Mouse (Mus musculus): ENCODE data around the gene Gm20518. TPM values are rescaled to one million over a fixed set of nuclear protein-coding genes. Genes with fewer than 3 reads are reported as not detected.

Gm20518 gene
- total and polyA plus RNA-seq, 3 experiments = 0.09 to 1.0 (median 0.75) TPM

DNA sequence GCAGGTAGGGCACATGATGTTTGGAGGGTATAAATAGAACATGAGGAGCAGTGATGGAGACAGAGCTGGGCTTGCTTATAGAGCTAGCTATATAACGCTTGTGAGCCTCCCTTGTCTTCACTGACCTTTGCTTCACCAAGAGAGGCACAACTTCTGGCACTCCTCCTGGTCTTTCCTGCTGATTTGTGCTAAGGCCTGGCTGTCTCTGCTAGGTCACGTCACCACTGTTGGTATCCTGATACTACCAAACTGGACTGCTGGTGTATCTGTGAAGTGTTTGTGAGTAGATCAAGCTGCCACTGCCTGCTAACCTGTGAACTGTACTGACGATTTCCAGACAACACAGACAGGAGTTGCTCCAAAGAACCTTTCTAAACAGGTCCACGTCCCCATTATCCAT, 16.3 kb downstream of the Gm20518 start:
- no peak for ATAC-seq (ENCODE audit: extremely low read depth, insufficient number of reproducible peaks, low FRiP score, poor library complexity, severe bottlenecking)
- DNase-seq (ENCODE audit: low spot score) = no peak
- Histone ChIP-seq H3K27me3 (ENCODE audit: insufficient read depth, low read length) (no peaks in the 10 kb centered on the region), H3K4me3 (ENCODE audit: low read depth, low read length) (no peak overlapping the region), H3K36me3 (replicated peaks) (peaks cover 73% of the 10 kb centered on the region), H3K9me3 (replicated peaks) (peaks cover 6% of the 10 kb centered on the region), H3K4me1 (ENCODE audit: insufficient read depth, low read depth, low read length) (peaks cover 52% of the 10 kb centered on the region)
- TF ChIP-seq GATA1 (IDR thresholded peaks at IDR 0.05; ENCODE audit: borderline replicate concordance, low read length) (no peak), CTCF (IDR thresholded peaks at IDR 0.05; ENCODE audit: low read depth, low read length) (no peak), TAL1 (conservative IDR thresholded peaks at IDR 0.05; ENCODE audit: low read depth, low read length) (no peak), GATA2 (IDR thresholded peaks at IDR 0.05; ENCODE audit: borderline replicate concordance, low read depth, low read length) (no peak), POLR2AphosphoS5 (IDR thresholded peaks at IDR 0.05; ENCODE audit: insufficient replicate concordance, low read depth, low read length) (no peak)

DNA sequence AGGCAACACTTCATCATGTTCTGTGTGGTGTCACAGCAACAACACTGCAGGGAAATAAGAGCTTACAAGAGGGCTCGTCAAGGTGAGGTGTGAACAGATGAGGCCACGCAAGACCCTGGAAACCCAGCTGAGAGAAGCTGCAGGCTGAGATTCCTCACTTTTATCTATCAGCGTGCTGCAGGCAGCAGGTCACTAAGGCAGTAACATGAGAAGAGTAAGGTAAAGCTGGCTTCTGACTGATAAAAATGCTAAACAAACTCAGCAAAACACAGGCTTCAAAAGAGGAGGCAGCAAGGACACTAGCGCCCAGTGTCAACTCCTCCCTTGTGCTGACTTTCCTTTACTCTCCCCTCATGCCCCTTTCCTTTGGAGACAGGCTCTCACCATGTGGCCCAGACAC, 18.5 kb downstream of the Gm20518 start:
- H3K4me3 ChIP-seq (ENCODE audit: low read depth, low read length) = peak overlapping the region; percentile 43; the same call in 1 of the 2 replicates
- TF ChIP-seq GATA1 (IDR thresholded peaks at IDR 0.05; ENCODE audit: borderline replicate concordance, low read length) (no peak), GATA2 (IDR thresholded peaks at IDR 0.05; ENCODE audit: borderline replicate concordance, low read depth, low read length) (no peak), POLR2AphosphoS5 (IDR thresholded peaks at IDR 0.05; ENCODE audit: insufficient replicate concordance, low read depth, low read length) (no peak), CTCF (IDR thresholded peaks at IDR 0.05; ENCODE audit: low read depth, low read length) (no peak), TAL1 (conservative IDR thresholded peaks at IDR 0.05; ENCODE audit: low read depth, low read length) (peak; percentile 75)
- H3K36me3 ChIP-seq (replicated peaks) = peaks cover 73% of the 10 kb centered on the region
- H3K27me3 ChIP-seq (ENCODE audit: insufficient read depth, low read length) = no peaks in the 10 kb centered on the region
- H3K4me1 ChIP-seq (ENCODE audit: insufficient read depth, low read depth, low read length) = peaks cover 67% of the 10 kb centered on the region
- H3K9me3 ChIP-seq (replicated peaks) = no peaks in the 10 kb centered on the region
- no peak for DNase-seq (ENCODE audit: low spot score)
- peak; percentile 47 for ATAC-seq (ENCODE audit: extremely low read depth, insufficient number of reproducible peaks, low FRiP score, poor library complexity, severe bottlenecking)

DNA sequence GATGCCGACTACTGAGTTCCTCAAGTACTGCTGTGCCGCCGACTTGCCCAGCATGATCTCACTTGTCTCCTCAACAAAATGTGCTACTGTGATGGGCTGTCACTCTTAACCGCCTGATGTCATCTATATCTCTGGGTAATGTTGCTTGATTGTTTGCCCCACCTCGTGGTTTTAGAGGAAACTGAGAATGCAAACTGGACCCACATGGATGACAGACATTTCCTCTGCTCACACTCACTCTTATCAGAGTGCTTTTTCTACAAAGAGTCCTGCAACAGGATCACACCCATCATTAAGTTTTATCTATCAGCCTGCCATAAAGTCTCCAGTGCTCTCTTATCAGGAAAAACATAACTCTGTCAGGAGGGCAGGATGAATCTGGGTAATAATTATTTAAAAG, 20.2 kb downstream of the Gm20518 start:
- Histone ChIP-seq H3K9me3 (replicated peaks) (no peaks in the 10 kb centered on the region), H3K27me3 (ENCODE audit: insufficient read depth, low read length) (no peaks in the 10 kb centered on the region), H3K36me3 (replicated peaks) (peaks cover 74% of the 10 kb centered on the region), H3K4me3 (ENCODE audit: low read depth, low read length) (no peak overlapping the region), H3K4me1 (ENCODE audit: insufficient read depth, low read depth, low read length) (peaks cover 65% of the 10 kb centered on the region)
- DNase-seq (ENCODE audit: low spot score) (peak; percentile 39), ATAC-seq (ENCODE audit: extremely low read depth, insufficient number of reproducible peaks, low FRiP score, poor library complexity, severe bottlenecking) (peak; percentile 83)
- TF ChIP-seq POLR2AphosphoS5 (IDR thresholded peaks at IDR 0.05; ENCODE audit: insufficient replicate concordance, low read depth, low read length) = no peak
- peak; percentile 56 for TF ChIP-seq TAL1 (conservative IDR thresholded peaks at IDR 0.05; ENCODE audit: low read depth, low read length)

DNA sequence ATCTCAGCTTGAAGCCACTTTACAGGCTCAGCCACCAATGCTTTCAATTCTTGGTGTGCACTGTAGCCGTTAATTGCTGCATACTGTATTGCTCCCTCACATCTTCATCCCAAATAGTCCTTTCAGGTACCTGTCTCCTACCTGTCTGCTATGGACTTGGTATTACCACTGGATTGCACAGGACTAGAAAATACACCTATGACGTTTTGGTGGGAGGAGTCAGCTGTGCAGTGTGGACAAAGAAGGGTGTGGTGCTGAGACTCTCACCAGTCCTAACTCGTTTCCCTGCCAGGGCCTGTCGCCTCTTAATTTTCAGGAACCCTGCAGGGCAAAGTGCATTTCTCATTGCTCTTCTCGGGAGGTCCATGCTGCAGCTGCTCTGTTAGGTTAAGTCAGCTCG, 25.7 kb downstream of the Gm20518 start:
- peaks cover 81% of the 10 kb centered on the region for H3K36me3 ChIP-seq (replicated peaks)

DNA sequence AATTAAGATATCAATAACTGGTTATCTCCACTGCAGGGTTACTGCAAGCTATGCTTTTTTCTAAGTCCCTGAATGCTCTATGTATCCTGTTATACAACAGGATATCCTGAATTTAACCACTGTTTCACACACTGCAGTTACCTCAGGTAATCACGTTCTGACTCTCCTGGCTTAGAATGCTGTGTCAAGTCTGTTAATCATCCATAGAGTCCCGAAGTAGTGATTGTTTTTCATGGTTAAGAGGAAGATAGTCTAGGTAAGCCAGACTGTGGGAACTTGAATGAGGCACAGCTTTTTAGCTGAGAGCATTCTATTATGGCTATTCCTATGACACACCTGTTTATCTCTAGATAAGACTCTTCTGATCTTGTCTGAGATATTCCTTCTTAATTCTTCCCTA, 26.2 kb downstream of the Gm20518 start:
- Histone ChIP-seq H3K27me3 (ENCODE audit: insufficient read depth, low read length) (no peaks in the 10 kb centered on the region), H3K36me3 (replicated peaks) (peaks cover 81% of the 10 kb centered on the region), H3K4me1 (ENCODE audit: insufficient read depth, low read depth, low read length) (peaks cover 25% of the 10 kb centered on the region), H3K4me3 (ENCODE audit: low read depth, low read length) (no peak overlapping the region), H3K9me3 (replicated peaks) (no peaks in the 10 kb centered on the region)
- no peak for ATAC-seq (ENCODE audit: extremely low read depth, insufficient number of reproducible peaks, low FRiP score, poor library complexity, severe bottlenecking)
- no peak for TF ChIP-seq GATA1 (IDR thresholded peaks at IDR 0.05; ENCODE audit: borderline replicate concordance, low read length)
- TF ChIP-seq POLR2AphosphoS5 (IDR thresholded peaks at IDR 0.05; ENCODE audit: insufficient replicate concordance, low read depth, low read length) = no peak
- no peak for TF ChIP-seq TAL1 (conservative IDR thresholded peaks at IDR 0.05; ENCODE audit: low read depth, low read length)
- TF ChIP-seq CTCF (IDR thresholded peaks at IDR 0.05; ENCODE audit: low read depth, low read length) = no peak
- TF ChIP-seq GATA2 (IDR thresholded peaks at IDR 0.05; ENCODE audit: borderline replicate concordance, low read depth, low read length) = no peak
- DNase-seq (ENCODE audit: low spot score) = no peak

More for the DNA sequence above, 25.7 kb downstream of the Gm20518 start:
- H3K4me1 ChIP-seq (ENCODE audit: insufficient read depth, low read depth, low read length) = peaks cover 29% of the 10 kb centered on the region
- H3K27me3 ChIP-seq (ENCODE audit: insufficient read depth, low read length) = no peaks in the 10 kb centered on the region
- H3K9me3 ChIP-seq (replicated peaks) = no peaks in the 10 kb centered on the region
- ATAC-seq (ENCODE audit: extremely low read depth, insufficient number of reproducible peaks, low FRiP score, poor library complexity, severe bottlenecking) (no peak), DNase-seq (ENCODE audit: low spot score) (no peak)
- no peak overlapping the region for H3K4me3 ChIP-seq (ENCODE audit: low read depth, low read length)
- TF ChIP-seq GATA1 (IDR thresholded peaks at IDR 0.05; ENCODE audit: borderline replicate concordance, low read length) = no peak
- TF ChIP-seq TAL1 (conservative IDR thresholded peaks at IDR 0.05; ENCODE audit: low read depth, low read length) = no peak
- TF ChIP-seq GATA2 (IDR thresholded peaks at IDR 0.05; ENCODE audit: borderline replicate concordance, low read depth, low read length) = no peak
- no peak for TF ChIP-seq CTCF (IDR thresholded peaks at IDR 0.05; ENCODE audit: low read depth, low read length)
- no peak for TF ChIP-seq POLR2AphosphoS5 (IDR thresholded peaks at IDR 0.05; ENCODE audit: insufficient replicate concordance, low read depth, low read length)

DNA sequence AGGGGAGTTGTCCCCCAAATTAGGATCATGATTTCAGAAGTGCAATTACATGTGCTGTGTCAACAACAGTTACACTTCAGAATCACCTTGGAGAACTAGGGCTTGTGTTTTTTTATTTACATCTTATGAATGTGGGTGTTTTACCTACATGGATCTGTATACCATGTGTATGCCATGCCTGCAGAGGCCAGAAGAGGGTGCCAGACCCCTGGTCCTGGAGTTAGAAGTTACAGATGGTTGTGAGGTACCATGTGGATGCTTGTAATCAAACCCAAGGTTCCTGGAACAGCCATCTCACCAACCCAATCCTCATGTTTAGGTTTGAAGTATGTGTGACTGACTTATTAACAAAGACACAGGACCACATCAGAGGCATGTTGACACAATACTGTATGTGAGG, 32.9 kb downstream of the Gm20518 start:
- H3K36me3 ChIP-seq (replicated peaks) = peaks cover 88% of the 10 kb centered on the region
- TF ChIP-seq CTCF (IDR thresholded peaks at IDR 0.05; ENCODE audit: low read depth, low read length) (0 out of 2 replicates have a peak, but pooled peaks have one; percentile 21), POLR2AphosphoS5 (IDR thresholded peaks at IDR 0.05; ENCODE audit: insufficient replicate concordance, low read depth, low read length) (no peak)
- peaks cover 3% of the 10 kb centered on the region; the same call in 1 of the 2 replicates for H3K4me1 ChIP-seq (ENCODE audit: insufficient read depth, low read depth, low read length)
- H3K9me3 ChIP-seq (replicated peaks) = no peaks in the 10 kb centered on the region
- H3K27me3 ChIP-seq (ENCODE audit: insufficient read depth, low read length) = no peaks in the 10 kb centered on the region
- DNase-seq (ENCODE audit: low spot score) (no peak), ATAC-seq (ENCODE audit: extremely low read depth, insufficient number of reproducible peaks, low FRiP score, poor library complexity, severe bottlenecking) (0 out of 2 replicates have a peak, but pooled peaks have one; percentile 40)
- no peak overlapping the region for H3K4me3 ChIP-seq (ENCODE audit: low read depth, low read length)

DNA sequence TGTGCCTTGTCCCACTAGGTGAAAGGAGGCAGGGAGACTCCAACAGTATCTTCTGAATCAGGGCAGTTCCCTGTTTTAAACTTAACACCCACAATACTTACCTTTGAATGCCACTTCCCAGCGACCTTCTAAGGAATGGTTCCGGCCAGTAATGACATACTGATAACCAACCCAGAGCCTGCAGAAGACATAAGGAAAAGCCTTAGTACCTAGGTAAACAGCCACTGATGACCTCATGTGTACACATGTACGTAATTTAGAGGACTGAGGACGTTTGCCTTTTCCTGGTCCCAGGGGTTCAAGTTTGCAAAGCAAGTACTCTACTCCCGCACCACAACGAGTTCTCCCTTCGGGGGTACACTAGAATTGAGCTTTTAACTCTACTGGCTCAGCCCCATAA, 34.3 kb downstream of the Gm20518 start:
- peaks cover under 1% of the 10 kb centered on the region; the same call in 1 of the 2 replicates for H3K4me1 ChIP-seq (ENCODE audit: insufficient read depth, low read depth, low read length)
- TF ChIP-seq GATA2 (IDR thresholded peaks at IDR 0.05; ENCODE audit: borderline replicate concordance, low read depth, low read length) = no peak
- TF ChIP-seq GATA1 (IDR thresholded peaks at IDR 0.05; ENCODE audit: borderline replicate concordance, low read length) = no peak
- TF ChIP-seq CTCF (IDR thresholded peaks at IDR 0.05; ENCODE audit: low read depth, low read length) = no peak
- TF ChIP-seq TAL1 (conservative IDR thresholded peaks at IDR 0.05; ENCODE audit: low read depth, low read length) = no peak
- no peak for TF ChIP-seq POLR2AphosphoS5 (IDR thresholded peaks at IDR 0.05; ENCODE audit: insufficient replicate concordance, low read depth, low read length)
- peaks cover 92% of the 10 kb centered on the region for H3K36me3 ChIP-seq (replicated peaks)
- H3K4me3 ChIP-seq (ENCODE audit: low read depth, low read length) = no peak overlapping the region
- no peak for ATAC-seq (ENCODE audit: extremely low read depth, insufficient number of reproducible peaks, low FRiP score, poor library complexity, severe bottlenecking)
- no peak for DNase-seq (ENCODE audit: low spot score)
- H3K27me3 ChIP-seq (ENCODE audit: insufficient read depth, low read length) = no peaks in the 10 kb centered on the region
- H3K9me3 ChIP-seq (replicated peaks) = no peaks in the 10 kb centered on the region
